Mouse (Mus musculus) liver, embryonic 16.5 days (tissue): Measurements from ENCODE around the gene Zfp512b. TPM values are rescaled to one million over a fixed set of nuclear protein-coding genes. Genes with fewer than 3 reads are reported as not detected.

Source experiments
- ATAC-seq: fragments of 200-750 bp; cut with Nextera tagmentation; 2 replicates; pipeline ENCODE4 v1.8.0; 2017; ENCODE audit warnings: low read depth, mild to moderate bottlenecking, moderate number of reproducible peaks, moderate library complexity
- H3K27ac ChIP-seq: fragments of 300-500 bp; sonication (generic); 2 replicates; pipeline ENCODE4 v1.5.1; 2014; ENCODE audit warnings: mild to moderate bottlenecking, low read length
- H3K27me3 ChIP-seq: fragments of 300-500 bp; sonication (generic); 2 replicates; pipeline ENCODE4 v1.6.1; 2014; ENCODE audit warnings: low read depth, low read length, mixed read lengths; ENCODE audit not compliant: control insufficient read depth, insufficient read depth
- H3K36me3 ChIP-seq: fragments of 300-500 bp; sonication (generic); 2 replicates; pipeline ENCODE4 v1.6.1; 2014; ENCODE audit warnings: mild to moderate bottlenecking; ENCODE audit not compliant: control insufficient read depth, insufficient read depth
- H3K4me1 ChIP-seq: fragments of 300-500 bp; sonication (generic); 2 replicates; pipeline ENCODE4 v1.6.1; 2014; ENCODE audit warnings: low read depth, low read length, mixed read lengths; ENCODE audit not compliant: control insufficient read depth
- H3K4me2 ChIP-seq: fragments of 300-500 bp; sonication (generic); 2 replicates; pipeline ENCODE4 v1.6.1; 2014; ENCODE audit warnings: low read depth, low read length, mixed read lengths
- H3K4me3 ChIP-seq: fragments of 300-500 bp; sonication (generic); 2 replicates; pipeline ENCODE4 v1.5.1; 2014; ENCODE audit warnings: low read depth, mild to moderate bottlenecking, low read length
- H3K9ac ChIP-seq: fragments of 300-500 bp; sonication (generic); 2 replicates; pipeline ENCODE4 v1.6.1; 2014; ENCODE audit warnings: low read depth, low read length
- H3K9me3 ChIP-seq: fragments of 300-500 bp; sonication (generic); replicated peaks from 2 replicates; pipeline ENCODE4 v1.6.1; 2016; ENCODE audit warnings: low read length; ENCODE audit not compliant: control insufficient read depth
- WGBS: fragments of 180-500 bp; shearing (Covaris S2); extraction: QIAGEN DNeasy Blood & Tissue Kit; methylation state at CpG from one replicate; pipeline ENCODE4 v1.1.7; 2014; ENCODE audit not compliant: insufficient replicate concordance; 5-methylcytosine and 5-hydroxymethylcytosine counted together
- polyA plus RNA-seq: library from polyadenylated mRNA; unstranded; fragments of >200 nt; fragmentation: Nextera tagmentation; extraction: Ambion mirVana; gene quantifications from 2 replicates; pipeline ENCODE4 v1.2.1, GENCODE M21; 2015

Zfp512b gene
- polyA plus RNA-seq, 1 experiment from 2014 or later = 7.6 TPM

DNA sequence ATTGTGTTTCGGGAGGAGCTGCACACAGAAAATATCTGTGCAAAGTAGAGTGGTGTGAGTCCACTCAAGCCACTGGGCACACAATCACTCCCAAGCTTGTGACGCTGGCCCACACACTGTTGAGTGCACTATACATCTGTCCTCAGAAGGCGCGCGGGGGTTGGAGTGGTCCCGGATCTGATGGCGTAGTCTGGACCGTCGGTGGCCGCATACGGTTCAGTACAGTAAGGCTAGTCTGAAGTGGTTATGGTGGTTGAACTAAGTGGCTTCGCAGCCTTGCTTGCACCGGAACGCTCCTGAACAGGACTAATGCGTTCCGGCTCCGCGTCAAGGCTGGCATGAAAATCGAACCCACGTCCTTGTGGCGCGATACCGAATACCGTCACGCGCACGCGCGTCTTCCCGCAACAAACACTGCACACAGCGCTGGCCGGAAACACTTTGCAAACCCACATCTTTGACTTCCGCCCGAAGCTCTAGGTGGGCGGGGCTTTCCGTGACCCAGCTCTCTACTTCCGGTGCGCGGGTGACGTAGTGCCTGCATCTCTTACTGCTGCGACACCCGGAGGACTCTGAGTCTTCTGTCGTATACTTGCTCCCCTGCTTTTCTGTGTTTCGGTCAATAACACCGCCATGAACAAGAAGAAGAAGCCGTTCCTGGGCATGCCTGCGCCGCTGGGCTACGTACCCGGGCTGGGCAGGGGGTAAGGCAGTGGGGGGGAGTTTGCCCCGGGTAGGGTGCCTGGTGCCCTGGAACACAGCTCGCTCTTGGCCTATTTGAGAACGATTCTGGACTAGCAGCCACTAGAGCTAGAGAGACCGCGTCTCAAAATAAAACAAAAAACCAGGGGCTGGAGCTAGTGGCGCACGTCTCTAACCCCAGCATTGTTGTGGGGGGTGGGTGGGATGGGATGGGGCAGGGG is 8.5 kb upstream of the Zfp512b start:
- peak; percentile 97 for ATAC-seq
- Histone ChIP-seq H3K9ac (peak overlapping the region; percentile 73), H3K9me3 (no peaks in the 10 kb centered on the region), H3K36me3 (no peaks in the 10 kb centered on the region), H3K4me3 (peak overlapping the region; percentile 67), H3K27ac (peak overlapping the region; percentile 61), H3K4me2 (peak overlapping the region; percentile 89), H3K4me1 (peaks cover 32% of the 10 kb centered on the region), H3K27me3 (peaks cover 19% of the 10 kb centered on the region)
- WGBS = 1% methylated on average over 57 of the region's 57 CpGs

DNA sequence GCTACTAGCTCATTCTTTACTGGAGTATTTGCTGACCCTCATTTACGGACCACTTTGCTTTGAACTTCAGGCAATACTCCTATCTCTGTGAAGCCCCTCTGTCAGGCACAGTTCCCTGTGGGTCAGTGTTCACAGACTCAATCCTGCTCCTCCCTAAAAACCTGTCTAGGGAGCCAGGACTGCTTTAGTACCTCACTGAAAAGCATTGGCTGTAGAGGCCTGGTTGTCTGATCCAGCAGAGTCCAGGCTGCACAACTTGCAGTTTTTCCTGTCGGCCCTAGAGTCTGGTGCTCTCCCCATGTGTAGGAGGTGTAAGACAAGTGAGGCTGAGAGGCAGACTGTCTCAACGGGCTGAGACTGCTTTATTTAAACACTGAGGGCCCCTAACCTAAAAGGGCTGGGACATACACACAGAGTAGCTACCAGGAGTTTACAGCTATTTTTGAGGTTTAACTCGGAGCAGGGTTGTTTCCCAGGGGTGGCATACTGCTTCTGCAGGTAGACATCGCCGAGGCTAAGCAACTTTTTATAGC is 7.7 kb upstream of the Zfp512b start:
- peaks cover 32% of the 10 kb centered on the region for H3K4me1 ChIP-seq
- peaks cover 19% of the 10 kb centered on the region for H3K27me3 ChIP-seq
- H3K9me3 ChIP-seq = no peaks in the 10 kb centered on the region
- no peaks in the 10 kb centered on the region for H3K36me3 ChIP-seq
- H3K4me3 ChIP-seq = peak overlapping the region; percentile 67
- no peak for ATAC-seq
- peak overlapping the region; percentile 73; the same call in 1 of the 2 replicates for H3K9ac ChIP-seq
- peak overlapping the region; percentile 61; the same call in 1 of the 2 replicates for H3K27ac ChIP-seq
- H3K4me2 ChIP-seq = peak overlapping the region; percentile 89
- 65% methylated on average over 6 of the region's 6 CpGs for WGBS

DNA sequence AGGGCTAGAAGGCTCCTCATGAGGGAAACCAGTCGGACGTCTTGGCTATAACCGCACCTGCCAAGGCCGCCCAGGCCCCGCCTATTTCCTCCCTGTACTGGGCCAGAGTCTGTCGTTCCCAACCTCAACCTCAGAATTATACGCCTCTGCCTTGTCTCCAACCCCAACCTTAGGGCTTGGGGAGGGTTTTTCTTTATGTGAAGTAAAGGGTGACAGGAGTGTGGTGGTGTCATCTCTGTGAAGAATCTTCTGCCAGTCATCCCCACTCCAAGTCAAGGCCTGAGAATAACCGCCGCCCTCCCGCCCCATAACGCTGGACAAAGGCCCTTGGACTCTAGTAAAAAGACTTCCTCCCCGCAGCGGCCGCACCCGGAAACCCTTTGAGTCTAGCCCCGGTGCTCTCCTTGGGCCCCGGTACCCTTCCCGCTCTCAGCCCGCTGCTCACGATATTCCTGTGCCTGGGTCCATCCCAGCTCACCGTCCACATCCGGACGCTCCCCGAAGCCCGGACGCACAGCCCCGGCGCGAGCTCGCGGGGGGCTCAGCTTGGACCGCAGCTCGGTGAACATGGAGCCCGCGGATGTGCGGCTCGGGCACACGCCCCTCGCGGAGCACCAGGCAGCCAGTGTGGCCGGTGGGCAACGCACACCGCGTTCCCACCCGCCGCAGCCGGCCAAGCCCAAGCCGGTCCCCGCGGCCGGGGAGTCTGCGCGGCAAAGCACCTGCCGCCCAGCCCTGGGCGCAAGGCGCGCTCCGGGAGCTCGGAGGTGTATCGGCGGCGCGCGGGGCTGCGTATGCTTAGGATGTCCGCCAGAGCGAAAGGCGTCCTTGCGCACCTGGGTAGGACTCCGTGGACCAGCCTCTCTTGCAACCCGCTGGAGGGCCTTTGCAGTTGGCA is 6.1 kb upstream of the Zfp512b start, which contains the start of gene Samd10:
Gene Samd10, minus strand, starts transcription at position 759 of the 898 bp plus-strand sequence.
- Histone ChIP-seq H3K4me2 (peak within 1 kb of the TSS; percentile 88), H3K4me1 (peaks cover 32% of the 10 kb centered on the region), H3K27me3 (peaks cover 19% of the 10 kb centered on the region), H3K4me3 (peak within 1 kb of the TSS; percentile 71), H3K36me3 (no peaks in the 10 kb centered on the region), H3K9ac (peak within 1 kb of the TSS; percentile 72), H3K27ac (peak within 1 kb of the TSS; percentile 33), H3K9me3 (no peaks in the 10 kb centered on the region)
- WGBS = 1% methylated on average over 71 of the region's 71 CpGs
- 0 out of 2 replicates have a peak, but pooled peaks have one; percentile 7 for ATAC-seq

DNA sequence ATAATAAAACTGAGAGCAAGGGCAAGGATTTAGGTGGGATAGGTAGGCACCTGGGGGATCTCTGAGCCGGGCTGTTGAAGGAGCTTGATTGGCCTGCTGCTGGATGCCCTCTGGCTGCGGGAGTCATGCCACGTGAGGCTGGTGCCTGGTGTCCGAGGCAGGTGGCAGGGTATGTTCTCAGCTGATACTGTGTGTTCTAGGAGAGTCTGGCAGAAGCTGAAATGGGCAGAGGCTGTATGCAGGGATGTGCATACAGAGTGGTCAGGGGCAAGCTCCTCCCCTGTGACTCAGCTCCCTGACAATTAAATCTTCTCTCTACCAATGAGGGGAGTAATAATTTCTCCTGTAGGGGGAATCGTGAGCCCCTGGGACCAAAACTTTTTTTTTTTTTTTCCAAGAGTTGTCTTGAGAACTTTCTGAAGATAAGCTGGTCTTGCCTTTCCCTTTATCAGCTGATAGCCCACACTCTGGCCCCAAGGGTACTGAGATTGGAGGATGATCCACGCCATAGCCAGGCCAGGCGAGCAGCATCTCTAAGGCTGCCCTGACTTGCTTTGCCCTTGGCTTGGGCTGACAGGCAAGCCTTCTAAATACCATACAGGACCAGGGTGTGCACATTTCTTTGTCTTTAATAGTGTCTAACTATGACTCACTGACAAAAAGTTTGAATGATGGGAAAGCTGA is 4.9 kb upstream of the Zfp512b start:
- 42% methylated on average over 7 of the region's 7 CpGs for WGBS
- no peak overlapping the region for H3K4me2 ChIP-seq
- H3K9me3 ChIP-seq = no peaks in the 10 kb centered on the region
- H3K4me1 ChIP-seq = peaks cover 36% of the 10 kb centered on the region
- no peak overlapping the region for H3K9ac ChIP-seq
- ATAC-seq = no peak
- no peak overlapping the region for H3K27ac ChIP-seq
- H3K4me3 ChIP-seq = no peak overlapping the region
- H3K36me3 ChIP-seq = no peaks in the 10 kb centered on the region
- H3K27me3 ChIP-seq = peaks cover 19% of the 10 kb centered on the region

DNA sequence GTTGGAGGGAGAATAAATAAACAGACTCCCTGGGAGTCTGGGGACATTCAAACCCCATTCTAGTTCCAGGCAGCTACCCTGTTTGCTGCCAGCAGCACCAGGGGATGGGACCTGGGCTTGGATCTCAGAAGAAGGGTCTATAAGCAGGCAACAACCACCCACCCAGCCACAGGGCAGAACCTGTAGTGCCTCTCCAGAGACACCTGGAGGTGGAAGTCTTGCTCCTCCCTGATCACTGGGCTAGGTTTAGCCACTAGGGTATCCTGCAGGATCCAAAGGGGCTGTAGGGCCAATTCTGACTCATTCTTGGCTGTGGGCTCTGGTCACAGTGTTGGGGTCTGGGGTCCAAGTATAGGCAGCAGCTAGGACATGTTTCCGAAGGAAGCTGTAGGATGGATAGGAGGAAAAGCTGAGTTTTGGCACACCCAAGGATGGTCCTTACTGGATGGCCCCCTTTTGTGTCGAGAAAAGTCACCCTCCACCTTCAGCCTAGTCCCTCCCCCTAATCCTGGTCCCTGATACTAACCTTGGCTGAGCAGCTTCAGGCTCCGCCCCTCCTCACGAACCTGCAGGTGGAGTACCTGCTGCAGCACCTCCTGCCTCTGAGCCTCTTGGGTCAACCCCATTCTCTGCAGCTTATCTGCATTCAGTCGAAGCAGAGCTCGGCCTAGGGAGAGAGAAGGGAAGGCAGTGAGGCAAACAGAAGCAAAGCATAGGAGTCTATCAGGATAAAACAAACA is 3.8 kb upstream of the Zfp512b start:
- WGBS = 57% methylated on average over 6 of the region's 6 CpGs
- H3K36me3 ChIP-seq = no peaks in the 10 kb centered on the region
- H3K27ac ChIP-seq = no peak overlapping the region
- H3K4me2 ChIP-seq = no peak overlapping the region
- no peak for ATAC-seq
- H3K9ac ChIP-seq = no peak overlapping the region
- H3K4me3 ChIP-seq = no peak overlapping the region
- H3K4me1 ChIP-seq = peaks cover 37% of the 10 kb centered on the region
- peaks cover 19% of the 10 kb centered on the region for H3K27me3 ChIP-seq
- H3K9me3 ChIP-seq = no peaks in the 10 kb centered on the region

DNA sequence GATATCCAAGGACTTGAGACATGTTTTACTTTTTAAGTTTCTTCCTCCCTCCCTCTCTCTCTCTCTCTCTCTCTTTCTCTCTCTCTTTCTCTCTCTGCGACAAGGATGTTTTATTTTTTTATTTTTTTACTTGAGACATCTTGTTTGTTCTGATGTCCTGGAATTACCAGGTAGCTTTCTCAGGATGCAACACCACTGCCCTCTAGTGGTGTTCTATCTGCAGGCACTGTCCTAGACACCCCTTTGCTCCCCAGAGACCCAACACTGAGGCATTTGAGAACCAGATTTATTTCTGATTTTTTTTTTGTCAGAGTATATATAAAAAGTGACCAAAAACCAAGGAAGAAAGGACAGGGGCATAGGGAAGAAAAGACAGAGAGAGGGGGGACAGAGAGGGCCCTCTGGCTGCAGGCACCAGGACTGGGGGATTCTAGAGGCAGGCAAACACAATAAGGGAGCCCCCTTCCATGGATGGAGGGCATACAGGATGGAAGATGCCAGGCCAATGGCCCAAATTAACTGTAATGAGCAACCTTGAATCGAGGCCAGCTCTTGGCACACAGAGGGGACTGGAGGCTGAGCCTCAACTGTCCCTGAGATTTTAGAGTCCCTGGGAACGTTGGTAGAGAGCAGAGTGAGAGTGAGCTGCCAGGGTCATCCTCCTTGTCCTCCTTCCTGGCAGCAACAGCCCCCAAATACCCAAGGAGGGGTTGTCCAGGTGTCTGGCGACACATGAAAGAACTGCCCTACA is 2.5 kb upstream of the Zfp512b start:
- Histone ChIP-seq H3K9ac (no peak overlapping the region), H3K4me2 (no peak overlapping the region), H3K4me3 (no peak overlapping the region), H3K27ac (no peak overlapping the region), H3K4me1 (peaks cover 43% of the 10 kb centered on the region), H3K27me3 (peaks cover 19% of the 10 kb centered on the region), H3K36me3 (no peaks in the 10 kb centered on the region), H3K9me3 (no peaks in the 10 kb centered on the region)
- ATAC-seq = no peak
- 51% methylated on average over 4 of the region's 4 CpGs for WGBS

DNA sequence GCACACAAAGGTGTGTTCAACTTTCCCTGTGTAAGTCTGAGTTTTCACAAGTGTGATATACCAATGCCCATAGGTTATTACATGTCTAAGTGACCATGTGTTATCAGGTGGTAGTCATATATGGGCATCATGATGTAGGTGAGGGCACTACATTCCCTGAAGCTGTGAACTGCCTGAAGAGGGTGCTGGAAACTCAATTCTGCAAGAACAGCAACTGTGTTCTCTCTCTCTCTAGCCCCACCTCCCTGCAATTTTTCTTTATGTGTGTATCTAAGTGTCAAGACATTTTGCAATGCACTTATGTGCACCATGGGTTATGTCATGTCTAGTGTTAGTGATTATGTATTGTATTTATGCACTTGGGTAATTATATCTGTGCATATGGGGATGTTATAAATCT is 1.3 kb upstream of the Zfp512b start:
- Histone ChIP-seq H3K27me3 (peaks cover 11% of the 10 kb centered on the region), H3K4me1 (peaks cover 40% of the 10 kb centered on the region), H3K9ac (no peak overlapping the region), H3K9me3 (no peaks in the 10 kb centered on the region), H3K27ac (no peak overlapping the region), H3K4me3 (no peak overlapping the region), H3K4me2 (no peak overlapping the region), H3K36me3 (peaks cover 5% of the 10 kb centered on the region; the same call in 1 of the 2 replicates)
- no peak for ATAC-seq
